Mouse (Mus musculus): ENCODE data around the gene Thsd7a. TPM values are rescaled to one million over a fixed set of nuclear protein-coding genes. Genes with fewer than 3 reads are reported as not detected.

Gene Thsd7a
- polyA plus RNA-seq, 1 experiment from 2014 or later, result 4.9 TPM

GRCm38 (mm10) chr6:12481527-12482163, 267.6 kb downstream of the Thsd7a start:
- H3K9me3 ChIP-seq (replicated peaks; ENCODE audit: control insufficient read depth, low read length), result no peaks in the 10 kb centered on the region
- no peak for DNase-seq (ENCODE audit: low spot score)
- H3K27me3 ChIP-seq (ENCODE audit: control insufficient read depth, insufficient read depth, low read length), result no peaks in the 10 kb centered on the region
- no peak for ATAC-seq (replicated peaks; ENCODE audit: insufficient number of reproducible peaks, low FRiP score, low TSS enrichment, low read depth)
- WGBS, result 78% methylated on average over 5 of the region's 5 CpGs
- H3K4me1 ChIP-seq (ENCODE audit: control insufficient read depth, insufficient read depth, low read length), result no peaks in the 10 kb centered on the region
- H3K27ac ChIP-seq (replicated peaks; ENCODE audit: low read depth, low read length), result no peak overlapping the region
- no peak overlapping the region for H3K4me2 ChIP-seq (ENCODE audit: low read depth, low read length)
- H3K4me3 ChIP-seq (ENCODE audit: low read depth, low read length), result no peak overlapping the region
- H3K9ac ChIP-seq (replicated peaks; ENCODE audit: low read length), result no peak overlapping the region
- H3K36me3 ChIP-seq (replicated peaks; ENCODE audit: control insufficient read depth, insufficient read depth, low read depth, low read length), result no peaks in the 10 kb centered on the region

GRCm38 (mm10) chr6:12478359-12478758, 270.9 kb downstream of the Thsd7a start:
- no peaks in the 10 kb centered on the region for H3K36me3 ChIP-seq (replicated peaks; ENCODE audit: control insufficient read depth, insufficient read depth, low read depth, low read length)
- no peak for DNase-seq (ENCODE audit: low spot score)
- no peaks in the 10 kb centered on the region for H3K27me3 ChIP-seq (ENCODE audit: control insufficient read depth, insufficient read depth, low read length)
- 72% methylated on average over 1 of the region's 1 CpGs for WGBS
- no peaks in the 10 kb centered on the region for H3K4me1 ChIP-seq (ENCODE audit: control insufficient read depth, insufficient read depth, low read length)
- no peaks in the 10 kb centered on the region for H3K9me3 ChIP-seq (replicated peaks; ENCODE audit: control insufficient read depth, low read length)
- no peak overlapping the region for H3K27ac ChIP-seq (replicated peaks; ENCODE audit: low read depth, low read length)
- ATAC-seq (replicated peaks; ENCODE audit: insufficient number of reproducible peaks, low FRiP score, low TSS enrichment, low read depth), result no peak
- no peak overlapping the region for H3K9ac ChIP-seq (replicated peaks; ENCODE audit: low read length)
- no peak overlapping the region for H3K4me2 ChIP-seq (ENCODE audit: low read depth, low read length)
- no peak overlapping the region for H3K4me3 ChIP-seq (ENCODE audit: low read depth, low read length)

DNA sequence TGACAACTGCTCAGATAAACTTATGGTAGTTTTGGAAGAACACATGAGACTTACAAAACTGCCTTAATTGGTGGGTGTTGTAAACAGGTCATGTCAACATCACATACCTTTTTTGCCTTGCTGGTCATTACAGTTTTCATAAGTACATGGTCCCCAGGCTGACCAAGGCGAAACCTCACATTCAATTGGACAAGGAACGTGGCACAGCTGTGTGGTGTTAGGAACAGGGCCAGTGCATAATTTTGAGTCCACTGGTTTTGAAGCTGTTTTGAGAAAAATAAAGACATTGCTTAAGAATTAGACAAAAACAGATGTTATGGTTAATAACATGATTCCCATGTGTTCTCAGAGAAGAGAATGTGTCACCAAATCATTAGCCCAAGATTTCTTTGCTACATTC, 278.3 kb downstream of the Thsd7a start:
- Histone ChIP-seq H3K27me3 (ENCODE audit: control insufficient read depth, insufficient read depth, low read length) (no peaks in the 10 kb centered on the region), H3K4me1 (ENCODE audit: control insufficient read depth, insufficient read depth, low read length) (no peaks in the 10 kb centered on the region), H3K9ac (replicated peaks; ENCODE audit: low read length) (no peak overlapping the region), H3K4me2 (ENCODE audit: low read depth, low read length) (no peak overlapping the region), H3K4me3 (ENCODE audit: low read depth, low read length) (no peak overlapping the region), H3K27ac (replicated peaks; ENCODE audit: low read depth, low read length) (no peak overlapping the region), H3K9me3 (replicated peaks; ENCODE audit: control insufficient read depth, low read length) (no peaks in the 10 kb centered on the region), H3K36me3 (replicated peaks; ENCODE audit: control insufficient read depth, insufficient read depth, low read depth, low read length) (no peaks in the 10 kb centered on the region)
- ATAC-seq (replicated peaks; ENCODE audit: insufficient number of reproducible peaks, low FRiP score, low TSS enrichment, low read depth), result no peak
- 81% methylated on average over 2 of the region's 2 CpGs for WGBS
- no peak for DNase-seq (ENCODE audit: low spot score)

GRCm38 (mm10) chr6:12467339-12468124, 281.7 kb downstream of the Thsd7a start:
- Histone ChIP-seq H3K9me3 (replicated peaks; ENCODE audit: control insufficient read depth, low read length) (no peaks in the 10 kb centered on the region), H3K9ac (replicated peaks; ENCODE audit: low read length) (no peak overlapping the region), H3K4me1 (ENCODE audit: control insufficient read depth, insufficient read depth, low read length) (no peaks in the 10 kb centered on the region), H3K4me3 (ENCODE audit: low read depth, low read length) (no peak overlapping the region), H3K27ac (replicated peaks; ENCODE audit: low read depth, low read length) (no peak overlapping the region), H3K36me3 (replicated peaks; ENCODE audit: control insufficient read depth, insufficient read depth, low read depth, low read length) (no peaks in the 10 kb centered on the region), H3K4me2 (ENCODE audit: low read depth, low read length) (no peak overlapping the region), H3K27me3 (ENCODE audit: control insufficient read depth, insufficient read depth, low read length) (no peaks in the 10 kb centered on the region)
- WGBS, result 48% methylated on average over 7 of the region's 7 CpGs
- DNase-seq (ENCODE audit: low spot score), result peak; percentile 63
- ATAC-seq (replicated peaks; ENCODE audit: insufficient number of reproducible peaks, low FRiP score, low TSS enrichment, low read depth), result 0 out of 2 replicates have a peak, but pooled peaks have one; percentile 59

GRCm38 (mm10) chr6:12458841-12459240, 290.4 kb downstream of the Thsd7a start:
- no peaks in the 10 kb centered on the region for H3K27me3 ChIP-seq (ENCODE audit: control insufficient read depth, insufficient read depth, low read length)
- H3K4me2 ChIP-seq (ENCODE audit: low read depth, low read length), result no peak overlapping the region
- H3K4me1 ChIP-seq (ENCODE audit: control insufficient read depth, insufficient read depth, low read length), result no peaks in the 10 kb centered on the region
- no peaks in the 10 kb centered on the region for H3K36me3 ChIP-seq (replicated peaks; ENCODE audit: control insufficient read depth, insufficient read depth, low read depth, low read length)
- H3K9ac ChIP-seq (replicated peaks; ENCODE audit: low read length), result no peak overlapping the region
- no peak for ATAC-seq (replicated peaks; ENCODE audit: insufficient number of reproducible peaks, low FRiP score, low TSS enrichment, low read depth)
- DNase-seq (ENCODE audit: low spot score), result no peak
- 94% methylated on average over 4 of the region's 4 CpGs for WGBS
- no peak overlapping the region for H3K27ac ChIP-seq (replicated peaks; ENCODE audit: low read depth, low read length)
- H3K9me3 ChIP-seq (replicated peaks; ENCODE audit: control insufficient read depth, low read length), result no peaks in the 10 kb centered on the region
- no peak overlapping the region for H3K4me3 ChIP-seq (ENCODE audit: low read depth, low read length)

- Histone ChIP-seq H3K9ac (replicated peaks; ENCODE audit: low read length) (no peak overlapping the region), H3K27ac (replicated peaks; ENCODE audit: low read depth, low read length) (no peak overlapping the region), H3K9me3 (replicated peaks; ENCODE audit: control insufficient read depth, low read length) (no peaks in the 10 kb centered on the region), H3K4me2 (ENCODE audit: low read depth, low read length) (no peak overlapping the region), H3K36me3 (replicated peaks; ENCODE audit: control insufficient read depth, insufficient read depth, low read depth, low read length) (no peaks in the 10 kb centered on the region), H3K27me3 (ENCODE audit: control insufficient read depth, insufficient read depth, low read length) (no peaks in the 10 kb centered on the region), H3K4me1 (ENCODE audit: control insufficient read depth, insufficient read depth, low read length) (no peaks in the 10 kb centered on the region), H3K4me3 (ENCODE audit: low read depth, low read length) (no peak overlapping the region)
- ATAC-seq (replicated peaks; ENCODE audit: insufficient number of reproducible peaks, low FRiP score, low TSS enrichment, low read depth) (no peak), DNase-seq (ENCODE audit: low spot score) (no peak)
- WGBS, result 90% methylated on average over 1 of the region's 1 CpGs
These were observed 291.8 kb downstream of the Thsd7a start for GRCm38 (mm10) chr6:12457451-12457850.

GRCm38 (mm10) chr6:12454876-12455485, 294.2 kb downstream of the Thsd7a start:
- Histone ChIP-seq H3K4me1 (ENCODE audit: control insufficient read depth, insufficient read depth, low read length) (no peaks in the 10 kb centered on the region), H3K36me3 (replicated peaks; ENCODE audit: control insufficient read depth, insufficient read depth, low read depth, low read length) (no peaks in the 10 kb centered on the region), H3K27ac (replicated peaks; ENCODE audit: low read depth, low read length) (no peak overlapping the region), H3K9me3 (replicated peaks; ENCODE audit: control insufficient read depth, low read length) (no peaks in the 10 kb centered on the region), H3K9ac (replicated peaks; ENCODE audit: low read length) (no peak overlapping the region), H3K4me2 (ENCODE audit: low read depth, low read length) (no peak overlapping the region), H3K4me3 (ENCODE audit: low read depth, low read length) (no peak overlapping the region), H3K27me3 (ENCODE audit: control insufficient read depth, insufficient read depth, low read length) (no peaks in the 10 kb centered on the region)
- ATAC-seq (replicated peaks; ENCODE audit: insufficient number of reproducible peaks, low FRiP score, low TSS enrichment, low read depth) (no peak), DNase-seq (ENCODE audit: low spot score) (no peak)
- 85% methylated on average over 1 of the region's 1 CpGs for WGBS

DNA sequence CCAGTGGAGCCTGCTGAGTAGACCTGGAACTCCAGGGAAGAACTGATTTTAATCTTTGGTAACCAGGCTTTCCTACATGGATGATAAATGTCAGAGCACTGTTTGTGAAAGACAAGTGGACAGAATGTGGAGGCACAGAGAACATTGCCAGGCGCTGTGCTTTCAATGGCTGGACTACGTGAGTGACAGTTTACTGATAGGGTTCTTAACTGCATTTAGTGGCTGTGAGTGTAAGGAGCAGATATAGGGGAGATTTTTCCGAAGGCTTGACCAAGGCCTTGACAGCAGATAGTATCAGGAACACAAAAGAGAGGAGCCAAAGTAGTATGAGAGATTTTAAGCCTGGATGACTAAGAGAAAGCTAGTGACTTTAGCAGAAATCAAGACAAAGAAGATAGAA, 295.1 kb downstream of the Thsd7a start:
- no peak for ATAC-seq (replicated peaks; ENCODE audit: insufficient number of reproducible peaks, low FRiP score, low TSS enrichment, low read depth)
- WGBS, result 78% methylated on average over 3 of the region's 3 CpGs
- no peaks in the 10 kb centered on the region for H3K36me3 ChIP-seq (replicated peaks; ENCODE audit: control insufficient read depth, insufficient read depth, low read depth, low read length)

More for the DNA sequence above, 295.1 kb downstream of the Thsd7a start:
- H3K9me3 ChIP-seq (replicated peaks; ENCODE audit: control insufficient read depth, low read length), result no peaks in the 10 kb centered on the region
- no peaks in the 10 kb centered on the region for H3K4me1 ChIP-seq (ENCODE audit: control insufficient read depth, insufficient read depth, low read length)
- DNase-seq (ENCODE audit: low spot score), result no peak
- H3K27ac ChIP-seq (replicated peaks; ENCODE audit: low read depth, low read length), result no peak overlapping the region
- H3K4me3 ChIP-seq (ENCODE audit: low read depth, low read length), result no peak overlapping the region
- H3K27me3 ChIP-seq (ENCODE audit: control insufficient read depth, insufficient read depth, low read length), result no peaks in the 10 kb centered on the region
- no peak overlapping the region for H3K9ac ChIP-seq (replicated peaks; ENCODE audit: low read length)
- no peak overlapping the region for H3K4me2 ChIP-seq (ENCODE audit: low read depth, low read length)

Data from embryonic facial prominence, embryonic 11.5 days (tissue).